Mouse (Mus musculus) ES-Bruce4 (cell line): Measurements from ENCODE around the gene Gm3383.
"Not testable (repeated sequence)": the region's sequence is repeated elsewhere in the genome, so short reads cannot be mapped to it uniquely, and the experiment has no call there.

Experiments used
- CTCF ChIP-seq: IDR thresholded peaks from one replicate; pipeline ENCODE4 v1.8.1; 2011; ENCODE audit warnings: low read depth, low read length
- POLR2A ChIP-seq: IDR thresholded peaks from one replicate; pipeline ENCODE4 v1.8.1; 2011; ENCODE audit warnings: low read length; ENCODE audit not compliant: insufficient read depth

- not testable (repeated sequence) for TF ChIP-seq CTCF, POLR2A
These were observed 22.4 kb upstream of the Gm3383 start, which contains the start of gene Gm3424 for GRCm38 (mm10) chr14:5830229-5830628.
